Mouse (Mus musculus) kidney, adult 2 months (tissue): ENCODE measurements at regions not wholly inside any gene's neighbourhood (a gene's known extent, or its start where the extent isn't known, plus 50 kb on each side); places are given as distances from the start of the nearest gene placed in this dataset.

Experiments
- CTCF ChIP-seq: fragments of 200-500 bp; conservative IDR thresholded peaks from 2 replicates; pipeline ENCODE4 v1.5.1; 2011; ENCODE audit warnings: low read depth, mild to moderate bottlenecking, control low read depth, low read length, moderate library complexity, mixed read lengths; ENCODE audit not compliant: insufficient read depth, insufficient read length
- POLR2A ChIP-seq: fragments of 200-500 bp; IDR thresholded peaks from one replicate; pipeline ENCODE4 v1.6.1; 2011; ENCODE audit warnings: low read depth, low read length, control low read depth

DNA sequence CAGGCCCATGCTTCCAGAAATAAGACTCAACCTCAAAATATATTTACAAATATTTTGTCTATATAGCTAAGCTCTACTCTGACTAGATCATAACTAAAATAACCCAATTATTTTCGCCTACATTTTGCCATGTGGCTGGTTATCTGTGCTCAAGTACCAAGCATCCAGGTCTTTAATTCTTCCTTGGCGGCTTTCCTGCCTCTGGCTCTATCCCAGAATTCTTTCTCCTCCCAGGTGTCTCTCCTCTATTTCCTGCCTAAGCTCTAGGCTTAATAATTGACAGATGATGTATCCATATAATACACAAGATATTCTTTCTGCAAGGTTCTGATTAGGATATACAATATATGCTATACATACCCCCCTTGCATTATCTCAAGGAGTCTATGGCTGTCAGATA is 138.3 kb upstream of the Pou3f3 start:
- TF ChIP-seq CTCF: no peak
- no peak for TF ChIP-seq POLR2A
